Mouse (Mus musculus): ENCODE data around the gene Hnrnpr.

Gene Hnrnpr

GRCm38 (mm10) chr4:136309780-136310179 lies 962 bp upstream of the Hnrnpr start:
- peak; percentile 25 for DNase-seq

GRCm38 (mm10) chr4:136311042-136311999 lies 579 bp downstream of the Hnrnpr start:
- peak; percentile 53 for DNase-seq

- no peak for DNase-seq
Measured at GRCm38 (mm10) chr4:136312616-136313015, 1.9 kb downstream of the Hnrnpr start.

DNA sequence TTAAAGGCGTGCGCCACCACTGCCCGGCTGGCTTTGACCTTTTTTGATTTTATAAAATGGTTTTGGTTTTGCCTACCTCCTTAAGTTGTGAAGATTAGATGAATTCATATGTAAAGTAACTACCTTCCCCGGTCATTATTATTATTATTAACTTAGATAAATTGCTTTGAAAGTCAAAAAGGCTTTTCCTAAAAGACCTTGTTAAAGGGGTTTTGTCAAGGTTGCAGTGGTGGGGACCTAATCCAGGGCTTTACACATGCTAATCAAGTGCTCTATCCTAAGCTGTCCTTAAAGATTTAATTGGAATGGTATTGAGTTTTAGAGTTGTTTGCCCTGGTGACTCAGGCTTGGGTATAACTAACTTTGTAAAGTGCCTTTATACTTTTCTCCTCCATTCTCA lies 6.9 kb downstream of the Hnrnpr start:
- no peak for DNase-seq

DNA sequence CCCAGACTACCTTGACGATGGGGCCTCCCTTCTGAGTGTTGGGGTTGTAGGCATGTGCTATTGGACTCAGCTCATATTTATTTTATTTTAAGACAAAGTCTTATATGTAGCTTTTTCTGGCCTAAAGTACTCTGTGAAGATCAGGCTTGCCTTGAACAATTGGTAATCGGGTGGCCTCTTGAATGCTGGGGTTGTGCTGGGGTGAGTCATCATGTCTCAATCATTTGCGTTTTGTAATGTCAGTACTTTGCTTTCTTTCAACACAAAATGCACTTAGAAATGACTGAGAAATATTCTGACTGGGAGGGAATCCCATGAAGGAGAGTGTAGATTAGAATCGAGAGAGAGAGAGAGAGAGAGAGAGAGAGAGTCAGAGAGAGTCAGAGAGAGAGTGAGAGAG lies 9.3 kb downstream of the Hnrnpr start:
- no peak for DNase-seq

DNA sequence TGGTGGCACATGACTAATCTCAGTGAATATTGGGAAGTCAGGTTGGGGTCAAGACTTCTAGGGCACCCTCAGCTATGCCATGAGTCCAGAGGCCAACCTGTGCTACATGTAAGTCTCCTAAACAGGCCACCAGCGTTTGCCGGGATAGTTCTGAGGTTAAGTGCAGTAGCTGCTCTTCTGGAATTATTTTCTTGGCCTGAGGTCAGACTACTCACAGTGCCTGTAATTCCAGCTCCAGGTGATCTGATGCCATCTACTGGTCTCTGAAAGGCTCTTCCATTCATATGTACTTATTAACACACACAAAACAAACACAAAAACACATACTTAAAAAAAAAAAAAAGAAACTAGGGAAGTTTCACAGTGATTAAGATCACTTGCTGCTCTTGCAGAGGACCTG lies 13.5 kb downstream of the Hnrnpr start:
- peak; percentile 15 for DNase-seq

- no peak for DNase-seq
Measured at GRCm38 (mm10) chr4:136327238-136327637, 16.5 kb downstream of the Hnrnpr start.

- no peak for DNase-seq
Measured at GRCm38 (mm10) chr4:136328115-136328514, 17.4 kb downstream of the Hnrnpr start.

- DNase-seq = no peak
Measured at GRCm38 (mm10) chr4:136331709-136332108, 21.0 kb downstream of the Hnrnpr start.

DNA sequence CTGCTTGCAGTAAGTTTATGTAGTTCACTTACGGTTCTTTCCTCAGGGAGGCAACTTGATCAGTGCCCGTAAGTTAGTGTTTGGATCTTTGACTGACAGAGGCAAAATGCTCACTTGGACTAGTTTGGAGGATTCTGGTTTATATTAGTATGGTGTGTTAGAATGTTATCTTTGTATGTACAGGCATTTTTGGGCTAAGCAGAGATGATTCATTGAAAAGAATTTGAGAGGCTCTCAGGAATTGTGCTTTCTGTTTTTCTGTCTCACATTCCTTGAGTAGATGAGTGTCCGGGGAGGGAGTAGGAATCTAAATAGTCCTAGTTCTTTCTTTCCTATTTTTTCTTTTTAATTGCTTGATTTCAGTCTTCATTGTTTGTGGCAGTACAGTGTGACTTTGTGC lies 22.4 kb downstream of the Hnrnpr start:
- no peak for DNase-seq

DNA sequence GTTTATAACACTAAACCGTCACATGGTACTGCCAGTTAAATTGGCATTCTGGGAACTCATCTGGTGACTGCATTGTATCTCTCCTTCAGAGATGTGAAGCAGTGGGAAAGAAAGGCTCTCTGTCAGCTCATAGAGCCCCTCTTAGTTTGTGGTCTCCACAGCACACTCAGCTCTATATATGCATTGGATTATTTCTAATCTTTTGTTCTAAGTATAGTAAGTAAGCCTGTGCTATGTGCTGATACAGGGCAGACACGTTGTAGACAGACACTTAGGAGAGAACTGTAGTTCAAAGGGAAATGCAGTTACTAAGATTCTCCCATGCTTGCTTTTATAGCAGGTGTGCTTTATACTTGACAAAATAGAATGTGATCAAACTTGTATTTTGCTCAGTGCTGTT lies 24.3 kb downstream of the Hnrnpr start:
- no peak for DNase-seq

GRCm38 (mm10) chr4:136337129-136337528 lies 26.4 kb downstream of the Hnrnpr start:
- no peak for DNase-seq

DNA sequence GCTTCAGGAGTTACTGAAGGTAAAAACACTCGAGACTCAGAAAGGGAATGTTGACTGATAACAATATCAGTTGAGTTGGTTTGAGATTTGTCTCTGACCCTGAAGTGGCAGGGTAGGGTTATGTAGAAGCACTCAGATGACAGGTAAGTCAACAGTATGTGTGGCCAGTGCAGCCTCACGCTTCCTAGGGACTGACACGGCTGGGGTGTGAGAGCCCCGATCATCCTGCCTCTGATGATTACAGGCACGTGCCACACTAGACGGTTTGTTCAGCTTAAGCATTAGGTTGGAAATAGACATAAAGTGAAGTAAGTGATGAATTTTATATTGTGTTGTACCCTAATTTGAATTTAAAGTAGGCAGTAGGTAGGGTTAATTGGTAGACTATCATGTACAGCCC lies 38.9 kb downstream of the Hnrnpr start:
- no peak for DNase-seq

DNA sequence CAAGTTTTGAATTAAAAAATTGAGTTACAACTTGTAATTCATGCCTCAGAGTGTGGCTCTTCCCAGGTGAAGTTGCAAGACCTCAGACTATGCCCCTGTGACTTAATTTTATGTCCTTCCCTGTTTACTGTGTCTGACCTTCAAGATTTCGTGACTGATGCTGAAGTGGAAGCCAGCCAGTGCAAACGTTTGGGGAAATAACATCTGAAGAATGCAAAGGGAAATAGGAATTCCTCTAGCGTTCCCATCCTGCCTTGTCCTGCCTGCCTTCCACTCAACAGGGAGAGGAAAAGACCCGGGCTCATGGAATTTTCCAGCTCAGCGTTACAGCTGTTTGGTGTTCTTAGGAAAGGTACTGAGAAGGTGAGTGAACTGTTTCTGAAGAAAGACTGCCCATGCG lies 46.3 kb downstream of the Hnrnpr start:
- DNase-seq = no peak

DNA sequence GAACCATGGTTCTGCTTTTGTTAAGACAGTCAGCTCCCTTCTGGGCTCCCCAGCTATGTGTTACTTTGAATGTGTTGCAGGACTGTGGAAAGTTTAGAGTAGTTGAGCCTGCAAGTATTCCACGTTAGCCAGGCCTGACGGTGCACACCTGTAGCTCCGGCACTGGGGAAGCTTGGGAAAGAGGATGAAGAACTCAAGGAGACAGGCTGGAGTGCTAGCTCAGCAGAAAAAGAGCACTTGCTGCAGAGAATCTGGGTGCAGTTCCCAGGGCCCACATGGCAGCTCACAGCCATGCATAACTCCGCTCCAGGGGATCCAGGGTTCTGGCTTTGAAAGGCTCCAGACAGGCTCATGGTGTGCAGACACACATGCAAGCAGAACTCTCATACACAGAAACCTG lies 46.7 kb downstream of the Hnrnpr start:
- DNase-seq = no peak

- DNase-seq = no peak
Measured at GRCm38 (mm10) chr4:136367856-136368255, 57.1 kb downstream of the Hnrnpr start.

- DNase-seq = no peak
Measured at GRCm38 (mm10) chr4:136369727-136370126, 59.0 kb downstream of the Hnrnpr start.

DNA sequence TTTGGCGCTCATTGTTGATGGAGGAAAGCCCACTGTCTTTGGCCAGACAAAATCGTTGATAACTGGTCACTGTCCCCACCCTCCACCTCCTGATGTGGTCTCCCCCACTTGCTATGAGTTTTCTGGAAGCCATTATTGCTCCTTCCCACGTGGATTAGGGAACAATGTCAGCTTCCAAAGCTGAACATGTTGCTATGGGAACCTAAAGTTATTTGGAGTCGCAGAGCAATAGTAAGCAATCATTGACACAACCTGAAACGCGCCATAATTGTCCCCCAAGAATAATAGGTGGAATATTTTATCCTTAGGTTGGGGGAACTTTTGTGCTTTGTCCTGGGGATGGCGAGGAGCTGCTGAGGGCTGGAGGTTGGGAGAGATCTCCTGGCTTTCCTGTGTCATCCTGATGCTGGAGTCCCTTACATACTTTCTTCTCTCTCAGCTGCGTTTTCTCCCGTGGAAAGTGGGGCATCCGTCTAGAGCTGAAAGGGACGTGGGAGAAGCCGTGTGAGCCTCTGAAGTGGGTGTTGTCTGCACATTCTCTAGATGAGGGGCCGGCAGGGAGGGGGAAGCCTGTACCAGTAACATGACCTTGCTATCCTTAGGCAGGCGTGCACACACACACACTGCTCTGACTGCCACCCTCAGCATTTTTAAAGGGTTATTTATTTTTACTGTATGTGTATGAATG lies 62.9 kb downstream of the Hnrnpr start:
- DNase-seq = no peak

DNA sequence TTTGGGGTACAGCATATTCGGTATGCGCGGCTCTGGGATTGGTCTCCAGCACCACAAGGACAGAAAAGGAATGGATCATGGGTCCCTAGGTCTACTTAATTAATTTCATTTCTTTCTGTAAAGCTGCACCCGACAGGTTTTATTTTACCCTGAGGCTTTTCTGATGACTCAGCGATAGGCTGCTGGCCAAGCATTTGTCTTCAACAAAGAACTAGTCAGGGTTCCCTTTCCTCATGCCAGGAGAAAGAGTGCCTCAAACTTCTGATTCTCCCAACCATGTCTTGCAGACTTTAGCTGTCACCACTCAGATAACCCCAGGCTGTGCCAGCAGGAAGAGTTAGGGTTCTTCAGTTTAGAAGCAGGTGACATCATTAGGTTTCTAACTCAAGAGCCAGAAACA lies 66.3 kb downstream of the Hnrnpr start:
- DNase-seq = no peak

DNA sequence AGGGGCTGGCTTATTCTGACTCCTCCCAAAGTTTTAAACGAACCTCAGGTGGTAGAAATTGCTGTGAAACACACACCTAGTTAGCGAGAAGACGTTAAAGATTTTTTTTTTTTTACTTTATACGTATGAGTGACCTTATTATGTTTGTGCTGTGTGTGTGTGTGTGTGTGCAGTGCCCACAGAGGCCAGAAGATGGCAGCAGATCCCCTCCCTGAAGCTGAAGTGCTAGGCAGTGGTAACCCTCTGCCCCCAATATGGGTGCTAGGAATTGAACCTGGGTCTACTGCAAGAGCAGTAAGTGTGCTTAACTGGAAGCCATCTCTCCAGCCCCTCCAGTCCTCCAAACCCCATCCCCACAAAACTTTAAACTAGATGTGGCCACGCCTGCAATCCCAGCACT lies 72.3 kb downstream of the Hnrnpr start:
- no peak for DNase-seq

- no peak for DNase-seq
Measured at GRCm38 (mm10) chr4:136383839-136384238, 73.1 kb downstream of the Hnrnpr start.

DNA sequence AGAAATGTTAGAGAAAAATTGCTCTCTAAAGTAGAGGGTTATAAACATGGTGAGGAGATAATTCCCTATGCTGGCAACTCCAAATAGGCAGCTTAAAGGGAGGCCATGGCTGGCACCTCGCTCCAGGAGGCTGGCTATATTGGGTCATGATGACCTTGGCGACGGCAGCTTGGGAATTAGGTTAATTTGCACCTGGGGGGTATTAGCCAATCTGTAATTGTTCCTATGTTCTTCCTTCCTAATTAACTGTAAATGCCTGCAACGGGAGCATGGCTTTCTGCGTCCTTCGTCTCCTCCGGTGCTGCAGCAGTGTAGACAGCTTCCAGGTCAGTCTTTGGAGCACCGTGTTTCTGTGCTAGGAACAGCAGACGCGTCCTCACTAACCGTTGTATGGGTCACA lies 76.5 kb downstream of the Hnrnpr start:
- peak; percentile 12 for DNase-seq

DNA sequence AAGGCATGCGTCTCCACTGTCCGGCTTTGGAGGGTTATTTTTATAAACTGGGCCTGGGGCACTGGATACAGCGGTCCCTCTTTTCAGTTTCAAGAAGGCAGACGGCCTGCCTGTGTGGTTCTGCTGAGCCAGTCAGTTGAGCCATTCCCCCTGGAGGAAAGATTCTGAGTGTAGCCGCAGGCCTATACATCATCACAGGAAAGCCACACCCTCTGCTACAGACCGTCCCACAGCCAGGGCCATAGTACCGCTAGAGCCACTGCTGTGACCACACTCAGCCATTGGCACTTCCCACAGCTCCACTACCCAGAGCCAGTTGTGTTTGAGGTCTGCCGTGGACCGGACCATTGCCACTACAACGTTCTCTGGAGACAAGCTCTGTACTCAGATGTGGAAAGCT lies 91.1 kb downstream of the Hnrnpr start:
- DNase-seq = no peak

- no peak for DNase-seq
Measured at GRCm38 (mm10) chr4:136407831-136408230, 97.1 kb downstream of the Hnrnpr start.

Data from cerebellum, adult 11-12 months (tissue).